Mouse (Mus musculus): Measurements from ENCODE around the gene Adamts17. TPM values are rescaled to one million over a fixed set of nuclear protein-coding genes. Genes with fewer than 3 reads are reported as not detected.

Gene Adamts17
- polyA plus RNA-seq, 1 experiment from 2014 or later = 3.5 TPM

- H3K4me1 ChIP-seq = peaks cover 25% of the 10 kb centered on the region
- no peak overlapping the region for H3K27ac ChIP-seq (replicated peaks)
- no peaks in the 10 kb centered on the region for H3K9me3 ChIP-seq
- ATAC-seq (replicated peaks) = no peak
- no peak overlapping the region for H3K4me3 ChIP-seq
- no peak overlapping the region for H3K4me2 ChIP-seq (replicated peaks)
- H3K36me3 ChIP-seq = no peaks in the 10 kb centered on the region
- H3K9ac ChIP-seq (replicated peaks) = no peak overlapping the region
- H3K27me3 ChIP-seq = no peaks in the 10 kb centered on the region
- WGBS = 75% methylated on average over 2 of the region's 2 CpGs
These were observed 97.4 kb downstream of the Adamts17 start for GRCm38 (mm10) chr7:66936911-66937310.

GRCm38 (mm10) chr7:66938988-66939783, 99.7 kb downstream of the Adamts17 start:
- Histone ChIP-seq H3K36me3 (no peaks in the 10 kb centered on the region), H3K9ac (replicated peaks) (no peak overlapping the region), H3K4me3 (no peak overlapping the region), H3K4me2 (replicated peaks) (no peak overlapping the region), H3K27ac (replicated peaks) (no peak overlapping the region), H3K27me3 (no peaks in the 10 kb centered on the region), H3K4me1 (peaks cover 15% of the 10 kb centered on the region), H3K9me3 (no peaks in the 10 kb centered on the region)
- ATAC-seq (replicated peaks) = no peak
- 57% methylated on average over 13 of the region's 13 CpGs for WGBS

- no peaks in the 10 kb centered on the region for H3K9me3 ChIP-seq
- 82% methylated on average over 4 of the region's 4 CpGs for WGBS
- H3K36me3 ChIP-seq = no peaks in the 10 kb centered on the region
- H3K27ac ChIP-seq (replicated peaks) = no peak overlapping the region
- no peak overlapping the region for H3K4me3 ChIP-seq
- H3K9ac ChIP-seq (replicated peaks) = no peak overlapping the region
- ATAC-seq (replicated peaks) = no peak
- H3K4me2 ChIP-seq (replicated peaks) = no peak overlapping the region
- no peaks in the 10 kb centered on the region for H3K27me3 ChIP-seq
- H3K4me1 ChIP-seq = peaks cover 7% of the 10 kb centered on the region; the same call in 1 of the 2 replicates
These were observed 101.2 kb downstream of the Adamts17 start for GRCm38 (mm10) chr7:66940761-66941160.

GRCm38 (mm10) chr7:66949006-66949405, 109.5 kb downstream of the Adamts17 start:
- H3K27ac ChIP-seq (replicated peaks) = no peak overlapping the region
- WGBS = 99% methylated on average over 3 of the region's 3 CpGs
- H3K9ac ChIP-seq (replicated peaks) = no peak overlapping the region
- H3K27me3 ChIP-seq = no peaks in the 10 kb centered on the region
- no peaks in the 10 kb centered on the region for H3K9me3 ChIP-seq
- no peak for ATAC-seq (replicated peaks)
- H3K4me2 ChIP-seq (replicated peaks) = no peak overlapping the region
- no peaks in the 10 kb centered on the region for H3K4me1 ChIP-seq
- no peak overlapping the region for H3K4me3 ChIP-seq
- H3K36me3 ChIP-seq = no peaks in the 10 kb centered on the region

- WGBS = 95% methylated on average over 3 of the region's 3 CpGs
- no peak for ATAC-seq (replicated peaks)
- H3K4me2 ChIP-seq (replicated peaks) = no peak overlapping the region
- no peaks in the 10 kb centered on the region for H3K27me3 ChIP-seq
- no peak overlapping the region for H3K4me3 ChIP-seq
- H3K9ac ChIP-seq (replicated peaks) = no peak overlapping the region
- H3K36me3 ChIP-seq = no peaks in the 10 kb centered on the region
- H3K27ac ChIP-seq (replicated peaks) = no peak overlapping the region
- no peaks in the 10 kb centered on the region for H3K9me3 ChIP-seq
- no peaks in the 10 kb centered on the region for H3K4me1 ChIP-seq
These were observed 113.4 kb downstream of the Adamts17 start for GRCm38 (mm10) chr7:66952921-66953320.

- Histone ChIP-seq H3K36me3 (no peaks in the 10 kb centered on the region), H3K4me1 (no peaks in the 10 kb centered on the region), H3K27ac (replicated peaks) (no peak overlapping the region), H3K4me3 (no peak overlapping the region), H3K9ac (replicated peaks) (no peak overlapping the region), H3K4me2 (replicated peaks) (no peak overlapping the region), H3K27me3 (no peaks in the 10 kb centered on the region), H3K9me3 (no peaks in the 10 kb centered on the region)
- ATAC-seq (replicated peaks) = no peak
- 73% methylated on average over 8 of the region's 8 CpGs for WGBS
These were observed 114.5 kb downstream of the Adamts17 start for GRCm38 (mm10) chr7:66954073-66954472.

GRCm38 (mm10) chr7:66954723-66955122, 115.2 kb downstream of the Adamts17 start:
- Histone ChIP-seq H3K36me3 (no peaks in the 10 kb centered on the region), H3K9me3 (no peaks in the 10 kb centered on the region), H3K9ac (replicated peaks) (no peak overlapping the region), H3K4me2 (replicated peaks) (no peak overlapping the region), H3K27me3 (no peaks in the 10 kb centered on the region), H3K4me1 (no peaks in the 10 kb centered on the region), H3K4me3 (no peak overlapping the region), H3K27ac (replicated peaks) (no peak overlapping the region)
- 89% methylated on average over 5 of the region's 5 CpGs for WGBS
- ATAC-seq (replicated peaks) = no peak

GRCm38 (mm10) chr7:66955455-66955919, 116.0 kb downstream of the Adamts17 start:
- Histone ChIP-seq H3K4me1 (no peaks in the 10 kb centered on the region), H3K27ac (replicated peaks) (no peak overlapping the region), H3K9ac (replicated peaks) (no peak overlapping the region), H3K9me3 (no peaks in the 10 kb centered on the region), H3K36me3 (no peaks in the 10 kb centered on the region), H3K27me3 (no peaks in the 10 kb centered on the region), H3K4me3 (no peak overlapping the region), H3K4me2 (replicated peaks) (no peak overlapping the region)
- ATAC-seq (replicated peaks) = peak; percentile 29; the same call in 1 of the 2 replicates
- 60% methylated on average over 8 of the region's 8 CpGs for WGBS

GRCm38 (mm10) chr7:66955978-66956377, 116.4 kb downstream of the Adamts17 start:
- Histone ChIP-seq H3K27me3 (no peaks in the 10 kb centered on the region), H3K4me2 (replicated peaks) (no peak overlapping the region), H3K4me3 (no peak overlapping the region), H3K36me3 (no peaks in the 10 kb centered on the region), H3K4me1 (no peaks in the 10 kb centered on the region), H3K9ac (replicated peaks) (no peak overlapping the region), H3K27ac (replicated peaks) (no peak overlapping the region), H3K9me3 (no peaks in the 10 kb centered on the region)
- WGBS = 53% methylated on average over 2 of the region's 2 CpGs
- peak; percentile 48 for ATAC-seq (replicated peaks)

- no peaks in the 10 kb centered on the region for H3K27me3 ChIP-seq
- no peak overlapping the region for H3K4me3 ChIP-seq
- no peak overlapping the region for H3K4me2 ChIP-seq (replicated peaks)
- H3K27ac ChIP-seq (replicated peaks) = no peak overlapping the region
- H3K9me3 ChIP-seq = no peaks in the 10 kb centered on the region
- WGBS = 86% methylated on average over 7 of the region's 7 CpGs
- H3K9ac ChIP-seq (replicated peaks) = no peak overlapping the region
- no peaks in the 10 kb centered on the region for H3K36me3 ChIP-seq
- ATAC-seq (replicated peaks) = no peak
- no peaks in the 10 kb centered on the region for H3K4me1 ChIP-seq
These were observed 118.2 kb downstream of the Adamts17 start for GRCm38 (mm10) chr7:66957764-66958163.

GRCm38 (mm10) chr7:66960246-66961033, 120.9 kb downstream of the Adamts17 start:
- Histone ChIP-seq H3K9me3 (no peaks in the 10 kb centered on the region), H3K9ac (replicated peaks) (no peak overlapping the region), H3K4me3 (no peak overlapping the region), H3K27ac (replicated peaks) (no peak overlapping the region), H3K4me2 (replicated peaks) (no peak overlapping the region), H3K36me3 (no peaks in the 10 kb centered on the region), H3K4me1 (no peaks in the 10 kb centered on the region), H3K27me3 (no peaks in the 10 kb centered on the region)
- no peak for ATAC-seq (replicated peaks)
- 94% methylated on average over 8 of the region's 8 CpGs for WGBS

GRCm38 (mm10) chr7:66962736-66963135, 123.2 kb downstream of the Adamts17 start:
- Histone ChIP-seq H3K4me3 (no peak overlapping the region), H3K27ac (replicated peaks) (no peak overlapping the region), H3K4me1 (peaks cover 14% of the 10 kb centered on the region), H3K27me3 (no peaks in the 10 kb centered on the region), H3K9me3 (no peaks in the 10 kb centered on the region), H3K4me2 (replicated peaks) (no peak overlapping the region), H3K36me3 (no peaks in the 10 kb centered on the region), H3K9ac (replicated peaks) (no peak overlapping the region)
- WGBS = 75% methylated on average over 10 of the region's 10 CpGs
- no peak for ATAC-seq (replicated peaks)

Measured in forebrain, embryonic 15.5 days (tissue).